Mouse (Mus musculus): ENCODE measurements around the gene Ttc39b.

Ttc39b gene

DNA sequence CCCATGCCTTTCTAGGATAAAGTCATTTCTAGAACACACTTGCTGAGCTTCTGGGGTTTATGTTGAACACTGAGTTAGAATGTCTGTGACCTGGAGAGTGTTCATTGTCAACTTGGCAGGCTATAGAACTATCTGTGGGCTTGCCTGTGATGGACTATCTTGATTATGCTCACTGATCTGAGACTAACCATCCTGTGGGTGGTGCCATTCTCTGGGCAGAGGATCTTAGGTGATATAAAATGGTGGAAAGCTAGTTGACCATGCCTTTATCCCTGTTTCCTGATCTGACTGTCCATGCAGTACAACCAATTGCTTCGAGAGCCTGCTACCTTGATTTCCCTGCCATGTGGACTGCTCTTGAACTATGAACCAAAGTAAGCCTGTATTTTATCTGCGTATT lies 146.6 kb downstream of the Ttc39b start:
- DNase-seq: no peak

DNA sequence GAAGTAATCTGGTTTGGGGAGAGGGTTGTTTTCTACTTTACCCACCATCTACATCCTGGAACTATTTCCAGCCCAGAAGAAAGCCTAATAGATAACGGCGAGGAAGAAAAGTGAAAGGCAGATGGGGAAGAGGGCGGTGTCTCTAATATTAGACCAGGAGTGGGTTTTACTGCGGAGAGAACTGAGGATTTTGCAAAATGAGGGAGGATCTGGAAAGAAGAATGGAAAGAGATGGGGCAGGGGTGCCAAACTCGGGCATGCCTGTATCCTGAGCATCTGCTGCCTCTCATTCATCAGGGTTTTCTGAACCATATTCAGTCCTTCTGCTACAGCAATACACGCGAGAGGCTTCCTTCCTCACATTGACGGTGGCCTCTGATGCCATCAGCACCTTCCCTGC lies 149.1 kb downstream of the Ttc39b start:
- no peak for DNase-seq

DNA sequence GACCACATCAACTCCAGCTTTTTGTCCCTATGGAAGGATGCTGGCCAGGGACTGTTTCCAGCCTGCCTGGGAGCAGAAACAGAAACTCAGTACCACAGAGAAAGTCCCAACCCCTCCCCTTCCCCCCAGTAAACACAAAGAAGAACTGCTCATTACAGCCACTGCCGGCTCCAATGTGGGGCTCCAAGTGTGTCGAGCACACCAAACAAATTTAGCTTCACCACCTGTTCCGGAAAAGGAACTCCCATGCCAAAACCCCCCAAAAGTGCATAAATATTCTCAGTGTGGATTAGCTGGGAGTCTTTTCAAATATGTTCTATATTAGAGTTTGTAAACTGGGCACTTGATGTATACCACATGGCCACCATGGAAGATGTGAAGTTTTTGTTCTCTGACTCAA lies 151.8 kb downstream of the Ttc39b start:
- DNase-seq: no peak

DNA sequence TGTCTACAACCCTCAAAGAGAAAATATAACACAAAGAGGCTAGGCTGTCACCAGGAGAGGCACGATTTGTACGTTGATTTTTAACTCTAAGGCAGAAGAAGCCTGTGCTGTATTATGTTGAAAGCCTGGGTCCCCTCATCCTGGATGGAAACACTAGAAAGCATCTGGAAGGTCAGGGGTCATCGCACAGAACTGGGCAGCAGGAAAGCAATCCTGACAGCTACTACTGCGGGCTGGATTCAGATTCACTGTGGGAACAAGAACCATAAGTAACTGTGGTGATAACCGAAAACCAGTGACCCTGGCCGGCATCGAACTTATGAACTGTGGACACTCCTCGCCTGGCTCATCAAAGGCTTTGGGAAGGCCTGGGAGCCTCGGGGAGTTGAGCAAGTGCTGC lies 153.3 kb downstream of the Ttc39b start:
- no peak for DNase-seq
